Mouse (Mus musculus): ENCODE results near the gene Pcsk6.

GRCm38 (mm10) chr7:66040026-66040814 is 178.7 kb downstream of the Pcsk6 start:
- TF ChIP-seq CTCF (IDR thresholded peaks at IDR 0.05; ENCODE audit: control insufficient read depth, insufficient read depth, insufficient replicate concordance, low read depth, low read length) (no peak), POLR2A (IDR thresholded peaks at IDR 0.05; ENCODE audit: control insufficient read depth, low read depth, low read length) (no peak)

Data from testis, adult 2 months (tissue).